Mouse (Mus musculus): ENCODE measurements around the gene Osbp2.

The Osbp2 gene

GRCm38 (mm10) chr11:3823378-3823777 lies 40.3 kb downstream of the Osbp2 start:
- DNase-seq (ENCODE audit: low read depth): no peak

DNA sequence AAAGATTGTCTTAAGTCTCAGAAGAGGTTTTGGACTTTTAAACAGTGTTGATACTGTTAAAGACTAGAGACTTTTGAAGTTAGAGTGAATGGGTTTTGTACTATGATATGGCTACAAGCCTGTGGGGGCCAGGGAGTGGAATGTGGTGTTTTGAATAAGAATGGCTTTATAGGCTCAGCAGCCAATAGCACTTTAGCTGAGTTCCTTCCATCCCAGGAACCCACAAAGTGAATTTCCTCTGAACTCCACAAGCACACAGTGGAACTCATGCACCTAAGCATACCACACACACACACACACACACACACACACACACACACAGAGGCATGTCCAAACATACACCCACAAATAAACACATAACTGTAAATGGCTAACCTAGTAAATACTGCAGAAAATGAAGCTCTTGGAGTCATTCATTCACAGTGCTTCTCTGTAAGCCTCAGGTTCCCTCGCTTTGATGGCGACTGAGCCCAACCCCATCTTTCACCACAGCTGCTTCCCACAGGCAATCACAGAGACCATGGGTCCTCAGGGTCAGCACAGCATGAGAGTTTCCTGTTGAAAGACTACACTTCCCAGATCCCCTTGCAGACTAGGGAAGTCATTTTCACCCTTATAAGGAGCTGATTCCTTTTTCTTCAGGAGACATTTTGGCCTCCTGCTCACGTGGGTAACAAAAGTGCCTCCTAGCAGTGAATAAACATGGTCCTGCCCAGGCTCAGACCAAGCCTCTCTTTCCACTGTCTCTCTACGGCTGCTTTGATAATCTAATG lies 45.5 kb downstream of the Osbp2 start:
- DNase-seq (ENCODE audit: low read depth): no peak

DNA sequence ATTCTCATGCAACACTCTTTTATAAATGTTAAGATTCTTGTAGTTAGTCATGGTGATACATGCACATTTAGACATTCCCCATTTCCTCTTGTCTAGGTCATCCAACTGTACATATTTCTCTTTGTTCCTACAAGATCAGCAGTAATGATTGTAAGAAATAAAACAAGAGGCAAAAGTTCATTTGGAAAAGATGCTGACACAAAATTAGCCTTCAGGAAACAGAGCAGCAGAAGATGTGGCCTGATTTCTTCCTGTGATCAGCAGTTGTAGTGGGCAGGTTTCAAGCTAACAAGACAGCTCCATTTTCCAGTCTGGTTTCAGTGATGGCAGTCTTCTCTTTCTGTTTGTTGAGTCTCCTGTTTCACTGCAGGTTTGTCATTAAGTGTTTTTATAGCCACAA lies 47.8 kb downstream of the Osbp2 start:
- no peak for DNase-seq (ENCODE audit: low read depth)

- DNase-seq (ENCODE audit: low read depth): no peak
Observed at GRCm38 (mm10) chr11:3813340-3813739, 50.4 kb downstream of the Osbp2 start.

GRCm38 (mm10) chr11:3808162-3808561 lies 55.5 kb downstream of the Osbp2 start:
- DNase-seq (ENCODE audit: low read depth): no peak

- peak; percentile 45 for DNase-seq (ENCODE audit: low read depth)
Observed at GRCm38 (mm10) chr11:3805362-3805761, 58.3 kb downstream of the Osbp2 start.

DNA sequence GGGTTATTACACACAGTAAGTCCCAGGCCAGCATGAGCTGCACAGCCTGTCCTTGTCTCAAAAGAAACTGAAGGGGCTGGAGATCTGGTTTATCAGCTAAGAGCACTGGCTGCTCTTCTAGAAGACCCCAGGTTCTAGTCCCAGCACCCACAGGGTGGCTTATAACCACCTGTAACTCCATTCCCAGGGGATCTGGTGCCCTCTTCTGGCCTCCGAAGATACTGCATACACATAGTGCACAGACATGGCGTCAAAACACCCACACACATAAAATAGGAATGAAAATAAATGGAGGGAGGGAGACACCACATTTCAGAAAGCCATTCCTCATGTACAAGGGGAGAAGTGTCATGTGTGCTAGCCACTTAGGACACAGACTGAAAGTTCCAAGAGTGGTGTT lies 59.1 kb downstream of the Osbp2 start:
- DNase-seq (ENCODE audit: low read depth): no peak

DNA sequence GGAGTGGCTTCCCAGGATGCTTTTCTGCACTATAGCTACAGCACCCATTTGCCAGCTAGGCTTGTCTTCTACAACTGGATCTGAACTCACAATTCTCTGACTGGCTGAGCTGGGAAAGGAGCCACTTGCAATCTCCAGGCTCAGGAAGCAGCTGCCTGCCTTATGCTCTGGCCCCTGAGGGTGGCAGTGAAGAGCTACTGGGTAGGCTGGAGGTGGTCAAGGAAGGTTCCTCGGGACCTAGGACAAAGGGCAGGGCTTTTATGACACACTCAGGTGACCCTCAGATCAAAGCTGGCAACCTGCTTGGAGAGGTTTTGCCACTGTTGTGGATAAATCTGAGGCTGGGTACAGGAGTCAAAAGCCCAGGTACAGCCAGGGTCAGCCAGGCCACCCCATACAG lies 61.6 kb downstream of the Osbp2 start:
- DNase-seq (ENCODE audit: low read depth): no peak

- no peak for DNase-seq (ENCODE audit: low read depth)
Observed at GRCm38 (mm10) chr11:3797631-3798215, 66.0 kb downstream of the Osbp2 start.

DNA sequence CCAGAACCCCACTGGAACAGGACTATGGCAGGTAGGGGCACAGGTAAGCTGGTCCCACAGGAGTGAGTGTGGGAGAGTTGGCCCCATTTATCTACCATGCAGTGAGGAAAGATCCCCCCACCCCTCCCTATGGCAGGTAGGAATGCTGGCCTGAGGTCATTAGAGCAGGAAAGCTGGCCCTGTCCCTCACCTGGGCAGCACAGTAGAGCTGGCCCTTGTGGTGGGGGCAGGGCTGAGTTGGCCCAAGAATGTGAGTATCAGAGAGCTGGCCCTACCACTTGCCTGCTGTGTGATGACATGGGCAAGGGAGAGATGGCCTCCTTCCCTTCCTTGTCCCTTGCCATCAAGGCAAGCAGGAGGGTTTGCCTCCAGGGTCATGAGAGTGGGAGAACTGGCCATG lies 73.0 kb downstream of the Osbp2 start:
- DNase-seq (ENCODE audit: low read depth): no peak

GRCm38 (mm10) chr11:3789919-3790318 lies 73.8 kb downstream of the Osbp2 start:
- DNase-seq (ENCODE audit: low read depth): no peak

DNA sequence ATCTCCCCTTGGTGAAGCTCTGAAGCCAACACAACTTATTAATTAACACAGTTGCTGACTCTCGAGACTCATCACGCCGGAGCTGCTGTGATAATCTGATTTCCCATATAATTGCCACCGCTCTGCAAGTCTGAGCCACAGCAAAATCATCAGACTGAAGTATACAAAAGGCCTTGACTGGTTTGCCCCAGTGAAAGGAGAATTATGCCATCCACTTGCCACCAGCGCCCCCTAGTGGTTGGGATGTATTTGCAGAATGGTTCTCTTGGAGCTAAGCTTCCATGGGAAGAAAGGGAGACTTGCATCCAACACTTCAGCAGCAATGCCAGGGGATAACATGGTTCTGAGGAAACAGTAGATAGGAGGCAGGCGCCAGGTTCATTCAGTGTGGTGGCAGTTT lies 77.1 kb downstream of the Osbp2 start:
- DNase-seq (ENCODE audit: low read depth): peak; percentile 78

- DNase-seq (ENCODE audit: low read depth): no peak
Observed at GRCm38 (mm10) chr11:3775263-3775644, 88.4 kb downstream of the Osbp2 start.

GRCm38 (mm10) chr11:3774463-3775262 lies 89.0 kb downstream of the Osbp2 start:
- peak; percentile 3 for DNase-seq (ENCODE audit: low read depth)

GRCm38 (mm10) chr11:3773782-3774462 lies 89.8 kb downstream of the Osbp2 start:
- no peak for DNase-seq (ENCODE audit: low read depth)

DNA sequence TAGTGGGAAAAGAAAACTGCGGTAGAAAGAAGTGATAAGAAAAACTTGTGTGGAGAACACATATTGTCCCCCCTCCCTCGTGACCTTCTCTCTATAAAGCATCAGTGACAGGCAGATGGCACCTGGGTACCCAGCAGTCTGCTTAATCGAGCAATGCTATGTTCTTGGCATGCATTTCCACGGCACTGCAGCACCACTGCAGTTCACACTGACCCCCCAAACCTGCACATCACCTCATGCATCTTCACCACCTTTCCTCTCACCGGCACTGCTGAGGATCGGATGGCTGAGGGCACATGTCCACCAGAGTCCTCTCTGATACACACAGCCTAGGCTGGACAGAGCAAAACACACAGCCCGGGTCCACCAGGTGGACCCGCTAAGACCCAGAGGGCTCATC lies 90.6 kb downstream of the Osbp2 start:
- no peak for DNase-seq (ENCODE audit: low read depth)

DNA sequence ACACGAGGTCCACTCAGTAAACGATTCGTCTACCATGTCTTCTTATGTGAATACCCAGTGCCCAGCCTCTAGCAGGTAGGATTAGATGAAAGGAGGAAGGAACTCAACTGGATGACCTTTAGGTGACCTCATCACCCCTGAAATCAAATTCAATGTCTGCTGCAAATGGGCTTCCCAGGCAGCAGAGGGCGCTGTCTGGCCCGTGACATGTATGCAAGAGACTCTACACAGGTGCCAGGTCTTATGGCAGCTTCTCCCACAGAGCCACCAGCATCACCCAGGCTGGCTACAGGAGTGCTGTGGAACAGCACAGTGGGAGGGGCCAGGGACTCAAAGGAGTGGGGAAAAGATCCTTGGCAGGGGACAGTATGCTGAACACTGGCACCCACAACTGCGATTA lies 92.4 kb downstream of the Osbp2 start:
- DNase-seq (ENCODE audit: low read depth): peak; percentile 14

- DNase-seq (ENCODE audit: low read depth): no peak
Observed at GRCm38 (mm10) chr11:3767830-3768229, 95.9 kb downstream of the Osbp2 start.

DNA sequence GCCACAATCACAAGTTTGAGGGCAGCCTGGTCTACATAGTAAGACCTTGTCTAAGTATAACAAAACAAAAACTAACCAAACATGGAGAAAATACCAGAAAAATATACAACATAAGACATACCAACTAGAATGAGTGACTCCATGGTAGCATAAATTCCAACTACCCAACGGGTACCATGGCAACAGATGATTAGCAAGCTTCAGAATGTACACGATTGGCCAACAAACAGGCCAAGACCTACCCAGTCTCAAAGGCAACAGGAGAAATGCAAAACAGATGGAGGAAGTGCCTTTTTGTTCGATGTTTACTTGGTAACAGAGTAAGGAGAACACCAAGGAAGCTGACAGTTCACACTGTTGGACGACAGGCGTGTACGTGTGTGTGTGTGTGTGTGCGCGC lies 96.7 kb downstream of the Osbp2 start:
- no peak for DNase-seq (ENCODE audit: low read depth)

- DNase-seq (ENCODE audit: low read depth): no peak
Observed at GRCm38 (mm10) chr11:3764352-3764751, 99.4 kb downstream of the Osbp2 start.

- no peak for DNase-seq (ENCODE audit: low read depth)
Observed at GRCm38 (mm10) chr11:3761775-3762501, 101.8 kb downstream of the Osbp2 start.

- no peak for DNase-seq (ENCODE audit: low read depth)
Observed at GRCm38 (mm10) chr11:3761339-3761738, 102.4 kb downstream of the Osbp2 start.
